Mouse (Mus musculus): ENCODE results near the gene Mep1a. TPM values are rescaled to one million over a fixed set of nuclear protein-coding genes. Genes with fewer than 3 reads are reported as not detected.
"Not testable (repeated sequence)": the region's sequence is repeated elsewhere in the genome, so short reads cannot be mapped to it uniquely, and the experiment has no call there.

Mep1a gene
- total RNA-seq (2021), result not detected
- long read RNA-seq, result 0 reads

GRCm38 (mm10) chr17:43502592-43502991 is at the start of gene Mep1a:
Gene Mep1a (minus strand): TSS chr17:43502812.
- no peak for DNase-seq (ENCODE audit: low spot score in 2 of 2)

- DNase-seq (ENCODE audit: low spot score in 2 of 2), result no peak
Observed at GRCm38 (mm10) chr17:43551122-43551630, 48.6 kb upstream of the Mep1a start.

DNA sequence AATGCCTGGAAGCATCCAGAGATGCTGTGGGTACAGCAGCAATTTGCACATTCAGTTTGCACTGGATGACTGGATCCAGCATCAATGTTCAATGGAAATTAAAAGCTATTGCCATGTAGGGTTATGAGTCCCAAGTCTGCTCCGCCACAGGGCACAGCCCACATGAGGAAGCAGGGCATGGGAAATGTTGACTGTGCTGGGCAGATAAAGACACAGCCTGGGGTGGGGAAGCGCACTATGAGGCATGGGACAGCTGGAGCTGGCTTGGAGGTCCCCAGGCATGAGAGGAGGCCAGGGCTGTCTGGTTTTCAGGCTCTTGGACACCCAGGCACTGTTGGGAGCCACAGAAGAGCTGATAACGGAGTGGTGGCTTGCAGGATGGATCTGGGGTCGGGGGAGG is 41.4 kb upstream of the Mep1a start:
- DNase-seq (ENCODE audit: low spot score in 2 of 2), result no peak

DNA sequence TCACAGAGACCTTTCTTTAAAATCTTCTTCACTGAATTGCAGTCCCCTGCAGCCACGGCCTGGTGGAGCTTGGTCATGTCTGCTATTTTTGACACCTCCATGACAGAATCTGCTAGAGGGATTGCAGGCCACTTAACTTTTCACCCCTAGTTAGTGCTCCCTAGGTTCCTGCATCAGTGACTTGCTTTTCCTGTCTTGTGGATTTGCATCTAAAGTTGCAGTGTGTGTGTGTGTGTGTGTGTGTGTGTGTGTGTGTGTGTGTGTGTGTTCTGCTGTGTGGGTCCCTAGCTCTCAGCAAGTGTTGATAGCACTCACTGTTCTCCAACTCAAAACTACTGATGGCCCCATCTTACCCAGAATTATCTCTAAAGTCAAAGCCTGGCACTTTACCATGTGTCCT is 40.9 kb upstream of the Mep1a start, which contains the start of gene Ankrd66:
Gene Ankrd66, minus strand, starts transcription at position 101 of the 400 bp plus-strand sequence.
- no peak for DNase-seq (ENCODE audit: low spot score in 2 of 2)

DNA sequence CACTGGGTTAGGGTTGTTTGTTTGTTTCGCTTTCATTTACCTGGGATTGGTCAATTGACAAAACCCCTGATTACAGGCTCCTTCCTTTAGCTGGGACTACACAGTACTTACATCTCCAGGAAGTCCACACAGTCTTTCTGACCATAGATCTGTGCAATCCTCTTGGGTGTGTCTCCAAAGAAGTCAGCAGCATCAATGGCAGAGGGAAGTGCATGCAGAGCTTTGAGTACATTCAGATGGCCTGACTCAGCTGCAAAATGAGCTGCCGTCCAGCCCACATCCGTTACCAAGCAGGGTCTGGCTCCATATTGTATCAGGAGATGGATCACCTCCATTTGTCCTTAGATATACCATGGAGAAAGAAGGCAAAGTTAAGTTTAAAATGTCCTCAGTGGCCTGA is 36.2 kb upstream of the Mep1a start:
- no peak for DNase-seq (ENCODE audit: low spot score in 2 of 2)

GRCm38 (mm10) chr17:43536841-43537240 is 34.2 kb upstream of the Mep1a start:
- DNase-seq (ENCODE audit: low spot score in 2 of 2), result not testable (repeated sequence)

DNA sequence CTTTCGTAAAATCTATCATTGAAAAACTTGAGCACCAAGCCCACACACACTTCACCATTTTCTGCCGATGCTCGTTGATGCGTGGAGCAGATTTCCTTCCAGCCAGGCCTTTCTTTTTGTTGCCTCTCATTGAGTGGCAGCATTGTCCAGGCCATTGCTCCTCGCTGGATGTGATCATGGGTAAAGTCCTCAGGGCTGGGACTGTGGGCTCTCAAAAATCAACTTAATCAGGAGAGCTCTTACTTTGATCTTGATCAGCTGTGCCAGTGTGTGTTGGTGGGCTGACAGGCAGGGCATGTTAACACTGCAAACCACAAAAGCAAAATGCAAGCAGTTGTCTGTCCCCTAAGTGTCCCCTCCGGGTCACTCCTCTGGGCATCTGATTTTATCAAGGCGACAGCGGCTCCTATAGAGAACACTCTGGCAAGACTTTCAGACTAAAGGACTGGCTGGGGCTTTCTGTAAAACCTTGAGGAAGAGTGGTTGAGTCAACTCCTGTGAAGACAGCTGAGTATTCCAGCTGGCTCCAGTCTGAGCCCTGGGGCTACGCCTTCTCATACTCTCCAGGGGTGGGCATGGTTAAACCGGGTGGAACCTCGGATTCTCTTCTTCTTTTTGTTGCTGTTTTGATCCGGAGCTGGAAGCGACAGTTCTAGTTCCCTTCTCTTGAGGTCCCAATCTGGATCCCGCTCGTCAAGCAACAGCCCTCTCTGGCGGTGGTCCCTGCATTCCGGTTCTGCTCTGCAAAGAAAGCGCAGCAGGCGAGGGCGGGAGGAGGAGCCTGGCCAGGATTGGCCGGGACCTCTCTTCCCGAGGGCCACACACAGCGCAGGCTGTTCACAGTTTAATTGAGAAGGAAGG is 32.0 kb upstream of the Mep1a start:
- DNase-seq (ENCODE audit: low spot score in 2 of 2), result peak; percentile 41 to 56

GRCm38 (mm10) chr17:43531192-43531591 is 28.6 kb upstream of the Mep1a start:
- DNase-seq (ENCODE audit: low spot score in 2 of 2), result no peak

GRCm38 (mm10) chr17:43530507-43530906 is 27.9 kb upstream of the Mep1a start:
- DNase-seq (ENCODE audit: low spot score in 2 of 2), result peak; percentile 32 to 59

DNA sequence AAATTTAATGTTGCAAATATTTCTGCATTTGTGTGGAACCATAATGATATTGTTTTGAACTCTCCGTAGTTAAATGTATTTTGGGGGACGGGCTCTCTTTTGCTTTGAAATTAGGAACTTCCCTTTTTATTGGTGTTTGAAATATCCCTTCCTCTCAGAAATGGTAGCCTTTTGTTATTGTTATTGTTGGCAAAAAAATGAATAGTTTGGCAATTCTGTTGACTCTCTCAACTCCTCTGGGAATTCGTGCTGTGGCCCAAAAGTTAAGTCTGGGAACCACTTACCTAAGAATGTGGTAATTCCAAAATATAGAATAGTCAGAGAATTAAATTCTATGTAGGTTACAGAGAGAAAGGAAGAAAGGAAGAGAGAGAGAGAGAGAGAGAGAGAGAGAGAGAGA is 17.6 kb upstream of the Mep1a start:
- no peak for DNase-seq (ENCODE audit: low spot score in 2 of 2)

DNA sequence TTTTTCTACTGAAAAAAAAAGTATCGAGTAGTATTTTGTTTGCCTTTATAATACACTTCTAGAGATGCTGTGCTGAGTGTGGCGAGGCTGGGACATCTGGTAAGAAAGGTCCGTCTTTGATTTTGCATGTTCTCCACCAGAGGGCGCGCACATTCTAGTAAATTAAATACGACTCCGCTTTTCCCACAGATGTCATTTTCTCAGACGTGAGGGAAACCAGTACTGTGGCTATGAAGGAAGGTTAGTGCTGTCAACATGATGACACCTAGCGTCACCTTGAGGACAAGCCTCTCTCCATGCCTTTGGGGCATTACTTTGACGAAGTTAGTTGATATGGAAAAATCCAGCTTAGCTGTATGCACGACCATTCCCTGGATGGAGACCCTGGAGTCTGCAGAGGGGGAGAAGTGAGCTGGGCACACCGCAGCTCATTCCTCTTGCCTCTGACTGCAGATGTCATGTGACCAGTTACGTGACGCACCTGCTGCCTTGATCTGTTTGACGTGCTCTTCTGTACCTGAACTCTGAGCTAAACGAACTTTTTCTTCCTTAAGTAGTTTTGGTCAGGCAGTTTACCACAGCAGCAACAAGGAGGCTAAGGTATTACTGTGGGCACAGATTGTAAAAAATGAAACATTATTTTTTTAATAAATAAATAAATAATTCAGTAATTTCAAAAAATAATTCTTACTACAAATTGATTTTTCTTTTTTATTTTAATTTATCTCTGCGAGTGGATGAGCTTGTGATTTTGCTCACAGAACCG is 16.2 kb upstream of the Mep1a start:
- peak; percentile 76 to 80 for DNase-seq (ENCODE audit: low spot score in 2 of 2)

DNA sequence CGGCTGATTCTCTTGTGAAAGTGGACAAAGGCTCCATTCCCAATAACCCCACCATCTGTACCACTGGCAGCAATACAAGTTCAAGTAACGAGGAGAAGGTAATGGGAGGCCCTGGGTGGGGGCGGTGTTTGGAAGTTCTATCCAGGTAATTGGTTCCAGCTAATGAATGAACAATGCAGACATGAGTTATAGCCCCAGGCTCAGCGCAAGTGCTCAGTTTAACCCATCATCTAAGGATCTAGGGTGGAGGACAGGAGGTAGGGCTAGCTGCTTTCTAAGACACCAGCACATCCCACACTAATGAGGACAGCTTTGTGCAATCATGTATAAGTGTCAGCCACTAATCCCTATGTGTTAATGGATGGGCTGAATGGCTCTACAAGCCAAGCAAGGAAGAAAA is 8.2 kb upstream of the Mep1a start:
- no peak for DNase-seq (ENCODE audit: low spot score in 2 of 2)

GRCm38 (mm10) chr17:43504594-43504934 is 2.0 kb upstream of the Mep1a start:
- no peak for DNase-seq (ENCODE audit: low spot score in 2 of 2)

DNA sequence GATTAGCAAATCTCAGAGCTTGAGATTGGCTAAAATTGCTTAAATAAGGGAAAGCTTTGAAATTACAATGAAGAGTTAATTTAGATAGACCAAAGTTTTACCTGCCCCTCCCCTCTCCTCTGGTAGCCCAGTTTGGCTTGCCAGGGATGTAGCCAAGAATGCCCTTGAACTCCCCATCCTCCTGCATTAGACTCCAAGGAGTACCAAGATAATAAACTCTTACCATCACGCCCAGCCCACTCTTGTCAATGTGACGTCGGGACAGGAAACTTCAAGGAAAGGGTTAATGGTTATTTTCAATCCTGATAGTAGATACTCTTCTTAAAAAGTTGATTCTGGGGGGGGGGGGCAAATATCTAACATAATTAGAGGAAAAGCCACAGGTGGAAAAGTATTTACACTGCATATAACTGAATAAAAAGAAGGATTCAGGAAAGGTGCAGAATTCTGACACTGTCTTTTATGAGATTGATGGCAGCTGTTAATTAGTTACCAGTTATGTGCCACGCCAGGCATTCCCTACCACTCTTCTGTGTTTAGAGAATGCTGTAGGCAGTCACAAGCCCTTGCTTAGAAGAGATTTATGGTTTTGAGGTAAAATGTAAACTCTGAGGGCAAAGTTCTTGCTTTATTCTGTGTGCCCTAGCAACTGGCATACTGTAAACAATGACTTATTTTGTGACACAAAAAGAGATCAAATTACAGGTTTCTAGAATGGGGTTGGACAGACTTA is 1.4 kb upstream of the Mep1a start:
- no peak for DNase-seq (ENCODE audit: low spot score in 2 of 2)

DNA sequence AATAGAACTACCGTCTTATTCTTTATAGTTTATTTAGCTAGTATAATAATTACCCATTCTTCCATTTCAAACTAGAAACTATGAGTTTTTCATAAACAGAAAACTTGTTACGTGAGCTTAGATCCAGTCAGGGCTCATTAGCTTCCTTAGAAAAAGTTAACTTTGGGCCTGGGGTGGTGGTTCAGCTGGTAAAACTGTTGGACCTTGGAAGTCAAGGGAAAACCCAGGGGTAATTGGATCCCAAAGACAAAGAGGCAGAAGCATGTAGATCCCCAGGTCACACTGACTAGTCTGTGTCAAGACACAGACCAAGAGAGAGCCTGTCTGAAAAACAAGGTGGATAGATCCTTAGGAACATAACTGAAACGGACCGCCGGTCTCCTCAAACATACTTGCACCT is 981 bp downstream of the Mep1a start:
- DNase-seq (ENCODE audit: low spot score in 2 of 2), result no peak

GRCm38 (mm10) chr17:43501223-43501622 is 1.4 kb downstream of the Mep1a start:
- no peak for DNase-seq (ENCODE audit: low spot score in 2 of 2)

DNA sequence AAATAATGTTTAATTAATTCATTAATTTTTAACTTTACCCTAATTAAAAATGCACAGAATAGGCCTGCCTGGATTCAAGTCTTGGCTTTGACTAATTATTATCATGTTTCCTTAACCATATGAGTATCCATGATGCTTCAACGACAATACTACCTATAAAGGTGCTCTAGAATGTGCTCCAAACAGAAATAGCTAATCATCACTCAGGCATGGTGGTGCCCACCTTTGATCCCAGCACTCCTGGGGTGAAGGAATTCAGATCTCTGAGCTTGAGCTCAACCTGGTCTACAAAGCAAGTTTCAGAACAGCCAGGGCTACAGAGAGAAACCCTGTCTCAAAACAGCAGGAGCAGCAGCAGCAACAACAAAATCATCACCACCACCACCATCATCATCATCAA is 2.1 kb downstream of the Mep1a start:
- no peak for DNase-seq (ENCODE audit: low spot score in 2 of 2)

DNA sequence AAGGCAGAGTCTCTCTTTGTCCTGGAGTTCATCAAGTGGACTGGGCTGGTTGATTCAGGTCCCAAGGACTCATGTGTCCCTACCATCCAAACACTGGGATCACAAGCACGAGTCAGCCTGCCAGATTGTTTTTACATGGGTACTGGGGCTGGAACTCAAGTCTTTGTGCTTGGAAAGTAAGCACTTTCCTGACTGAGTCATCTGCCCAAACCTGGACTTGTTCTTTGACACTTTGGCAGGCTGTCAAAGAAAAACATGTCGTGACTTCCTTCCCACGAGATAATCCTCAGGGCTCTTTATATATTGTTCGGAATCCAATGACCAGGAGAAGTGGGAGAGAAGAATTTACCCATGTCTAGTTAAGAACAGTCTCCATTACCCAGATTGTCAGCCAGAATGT is 5.1 kb downstream of the Mep1a start:
- DNase-seq (ENCODE audit: low spot score in 2 of 2), result no peak

GRCm38 (mm10) chr17:43495502-43495901 is 7.1 kb downstream of the Mep1a start:
- DNase-seq (ENCODE audit: low spot score in 2 of 2), result no peak

DNA sequence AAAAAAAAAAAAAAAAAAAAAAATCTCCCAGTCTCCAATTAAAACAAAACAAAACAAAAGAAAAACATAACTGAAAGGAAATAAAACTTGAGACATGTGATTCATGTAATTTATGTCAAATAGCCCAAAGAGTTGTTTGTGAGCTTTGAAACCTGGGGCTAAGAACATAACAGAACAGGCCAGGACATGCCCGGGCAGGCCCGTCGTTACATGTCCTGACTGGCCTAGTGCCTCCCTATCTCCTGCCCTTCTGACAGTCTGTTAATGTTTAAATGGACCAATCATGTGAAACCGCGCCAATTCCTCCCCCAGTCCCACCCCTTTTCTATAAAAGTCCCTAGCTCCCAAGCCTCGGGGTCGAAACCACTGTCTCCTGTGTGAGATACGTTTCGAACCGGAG is 12.2 kb downstream of the Mep1a start:
- not testable (repeated sequence) for DNase-seq (ENCODE audit: low spot score in 2 of 2)

- DNase-seq (ENCODE audit: low spot score in 2 of 2), result no peak
Observed at GRCm38 (mm10) chr17:43488439-43489151, 14.0 kb downstream of the Mep1a start.
